16 mouse cellular contexts compared by ENCODE assay signal in the genomic region with DNA sequence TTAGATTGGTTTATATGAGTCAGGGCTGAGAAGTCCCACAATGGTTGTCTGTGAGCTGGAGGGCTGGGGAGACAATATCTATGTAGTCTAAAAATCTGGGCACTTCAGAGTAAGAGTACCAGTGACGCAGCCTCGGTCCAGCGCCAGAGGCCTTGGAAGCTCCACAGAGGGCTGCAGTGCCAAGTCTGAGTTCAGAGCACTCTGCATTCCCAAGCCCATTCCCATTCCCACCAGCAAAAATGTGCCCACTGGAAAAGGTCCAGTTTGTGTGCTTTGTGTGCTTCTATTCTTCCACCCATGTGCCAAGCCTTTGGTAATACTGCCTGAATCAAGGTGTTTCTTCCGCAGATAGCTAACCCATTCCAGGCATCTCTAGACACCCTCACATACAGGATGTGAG. TPM values are rescaled to one million over a fixed set of nuclear protein-coding genes. Genes with fewer than 3 reads are reported as not detected.
A peak's percentile ranks its signal among the peaks of the same experiment; 100 is the strongest.
DNase-seq lines count a peak whose midpoint lies in the region; ATAC-seq lines count a peak whose summit lies in the region.
"Had no signal": no experiment of that assay in that cellular context is flagged by ENCODE, and none has a peak within 500 bp of the region (broad histone marks: within the 10 kb centered on the region; RNA-seq: fewer than 3 reads in every experiment).

No protein-coding gene starts in this region.

- WGBS in forebrain, embryonic 13.5 days = 89% methylated on average over 4 of the region's 4 CpGs
- 97% methylated on average over 4 of the region's 4 CpGs for WGBS in forebrain, embryonic 10.5 days
- WGBS in kidney, embryonic 16.5 days = 95% methylated on average over 4 of the region's 4 CpGs

- H3K27me3 ChIP-seq in forebrain, embryonic 13.5 days = no peaks in the 10 kb centered on the region
- H3K27me3 ChIP-seq in forebrain, embryonic 10.5 days (ENCODE audit: poor library complexity, severe bottlenecking) = no peaks in the 10 kb centered on the region
- H3K27me3 ChIP-seq in kidney, embryonic 16.5 days (ENCODE audit: insufficient read depth, low read length) = no peaks in the 10 kb centered on the region

- intact Hi-C loops in heart, postnatal 10 days (cut with DNase I) = no loop called here
- intact Hi-C loops in heart, postnatal 25 days (cut with DNase I) = no loop called here

- no peaks in the 10 kb centered on the region for H3K9me3 ChIP-seq in forebrain, embryonic 13.5 days (replicated peaks)
- no peaks in the 10 kb centered on the region for H3K9me3 ChIP-seq in forebrain, embryonic 10.5 days
- H3K9me3 ChIP-seq in kidney, embryonic 16.5 days (ENCODE audit: low read length) = no peaks in the 10 kb centered on the region
- H3K9me3 ChIP-seq: embryonic facial prominence, embryonic 10.5 days; midbrain, embryonic 10.5 days had no signal

- no peak for DNase-seq in forebrain, embryonic 10.5 days (ENCODE audit: extremely low spot score, low spot score)
- DNase-seq in heart, postnatal 10 days = peak; percentile 66 to 67
- no peak for DNase-seq in heart, postnatal 25 days (ENCODE audit: low spot score)
- peak; percentile 20 for DNase-seq in lung, postnatal 14 days
- no peak for DNase-seq in lung, adult 18-20 months
- peak; percentile 47 for DNase-seq in brain, adult 2 months (ENCODE audit: low read depth, low spot score)
- DNase-seq: cerebellum, adult 9-10 months; gastrocnemius, postnatal 36 days; kidney, adult 18-20 months; kidney, postnatal 36 days; thymus, postnatal 25 days had no signal

- no peak overlapping the region for H3K4me2 ChIP-seq in forebrain, embryonic 13.5 days
- no peak overlapping the region for H3K4me2 ChIP-seq in kidney, embryonic 16.5 days (replicated peaks; ENCODE audit: low read depth, low read length)

- no peak for ATAC-seq in forebrain, embryonic 13.5 days
- no peak for ATAC-seq in kidney, embryonic 16.5 days (ENCODE audit: low FRiP score, low TSS enrichment)

- H3K4me3 ChIP-seq in forebrain, embryonic 13.5 days = no peak overlapping the region
- no peak overlapping the region for H3K4me3 ChIP-seq in forebrain, embryonic 10.5 days
- H3K4me3 ChIP-seq in kidney, embryonic 16.5 days (ENCODE audit: low read length) = no peak overlapping the region
- H3K4me3 ChIP-seq: embryonic facial prominence, embryonic 10.5 days; midbrain, embryonic 10.5 days; myocyte had no signal

- peaks cover 30% of the 10 kb centered on the region for H3K4me1 ChIP-seq in forebrain, embryonic 13.5 days
- H3K4me1 ChIP-seq in forebrain, embryonic 10.5 days = peaks cover 6% of the 10 kb centered on the region
- no peaks in the 10 kb centered on the region for H3K4me1 ChIP-seq in kidney, embryonic 16.5 days (ENCODE audit: insufficient read depth, low read length)
- H3K4me1 ChIP-seq: embryonic facial prominence, embryonic 10.5 days had no signal

- peak overlapping the region; percentile 14; the same call in 1 of the 2 replicates for H3K27ac ChIP-seq in forebrain, embryonic 13.5 days
- no peak overlapping the region for H3K27ac ChIP-seq in forebrain, embryonic 10.5 days
- H3K27ac ChIP-seq in kidney, embryonic 16.5 days (ENCODE audit: low read length) = no peak overlapping the region
- H3K27ac ChIP-seq: embryonic facial prominence, embryonic 10.5 days; midbrain, embryonic 10.5 days had no signal

- H3K9ac ChIP-seq in forebrain, embryonic 13.5 days = no peak overlapping the region
- no peak overlapping the region for H3K9ac ChIP-seq in kidney, embryonic 16.5 days (replicated peaks; ENCODE audit: low read length)

- no peaks in the 10 kb centered on the region for H3K36me3 ChIP-seq in forebrain, embryonic 13.5 days (ENCODE audit: poor library complexity, severe bottlenecking)
- H3K36me3 ChIP-seq in forebrain, embryonic 10.5 days (replicated peaks) = peaks cover 22% of the 10 kb centered on the region
- 0 out of 2 replicates have a peak, but pooled peaks cover 2% of the 10 kb centered on the region for H3K36me3 ChIP-seq in kidney, embryonic 16.5 days (ENCODE audit: insufficient read depth, low read length)

RNA-seq across cellular contexts. Expression of a gene that starts 49.0 kb away (rescaled TPM):
- 118 and 137 TPM in 2 replicates for polyA plus RNA-seq in forebrain, embryonic 13.5 days (2015; fragmentation: Nextera tagmentation; extraction: Ambion mirVana)
- 91.5 and 94.2 TPM in 2 replicates for polyA plus RNA-seq in forebrain, embryonic 10.5 days (2016; fragmentation: Nextera tagmentation; extraction: Ambion mirVana)
- total RNA-seq in heart, postnatal 10 days (2021) = 100 to 1,000 TPM; 341 to 384 TPM
- total RNA-seq in heart, postnatal 25 days (2021) = 100 to 1,000 TPM; 296 to 379 TPM
- polyA plus RNA-seq in kidney, embryonic 16.5 days (2015; fragmentation: Nextera tagmentation; extraction: Ambion mirVana) = 38.2 and 46.0 TPM in 2 replicates

Comparison
In these comparisons a context has a peak if more than half of its experiments do, and no peak if none do; other contexts are left out.
1. DNase-seq: peak in heart, postnatal 10 days (2 of 2), lung, postnatal 14 days (single experiment) and brain, adult 2 months (single experiment); none in forebrain, embryonic 10.5 days (single experiment), heart, postnatal 25 days (single experiment) and lung, adult 18-20 months (0 of 2).